Mouse (Mus musculus) CH12.LX (cell line): ENCODE results near the gene Drg1. TPM values are rescaled to one million over a fixed set of nuclear protein-coding genes. Genes with fewer than 3 reads are reported as not detected.

Experiments used
- DNase-seq: peaks from one replicate; pipeline ENCODE4 v3.0.0-alpha.2; 2013; ENCODE audit errors: extremely low read depth
- H3K27ac ChIP-seq: 2 replicates; pipeline ENCODE4 v1.5.1; 2012; ENCODE audit warnings: low read depth, mild to moderate bottlenecking, control low read depth, moderate library complexity; ENCODE audit not compliant: insufficient read depth
- H3K27me3 ChIP-seq: replicated peaks from 2 replicates; pipeline ENCODE3; 2012; ENCODE audit warnings: inconsistent platforms
- H3K36me3 ChIP-seq, 2 experiments: replicated peaks in 1 of 2; 2 replicates each; pipeline versions ENCODE3 to v1.6.1; 2012; ENCODE audit warnings: inconsistent platforms in 1 of 2, low read length in 1 of 2, mild to moderate bottlenecking in 1 of 2, mixed read lengths in 1 of 2, moderate library complexity in 1 of 2; ENCODE audit not compliant: control insufficient read depth in 1 of 2, insufficient read depth in 1 of 2
- H3K4me1 ChIP-seq, 2 experiments: 2 replicates each; pipeline ENCODE4 v1.6.1; 2012; ENCODE audit warnings: inconsistent platforms in 1 of 2, moderate library complexity in 1 of 2; ENCODE audit not compliant: insufficient read depth in 2 of 2, control insufficient read depth in 1 of 2
- H3K4me2 ChIP-seq: 2 replicates; pipeline ENCODE4 v1.6.1; 2012; ENCODE audit warnings: low read depth, mild to moderate bottlenecking, control low read depth; ENCODE audit not compliant: poor library complexity, insufficient read depth, severe bottlenecking
- H3K4me3 ChIP-seq, 3 experiments: fragments of 150-350 bp in 1 of 3; sonication (generic) in 1 of 3; replicated peaks in 1 of 3; 2 replicates each; pipeline versions ENCODE3 to v1.5.1; 2011 to 2012; ENCODE audit warnings: low read depth in 2 of 3, low read length in 2 of 3, mild to moderate bottlenecking in 2 of 3, moderate library complexity in 2 of 3, control low read depth in 1 of 3, improper control_type of control experiment in 1 of 3, inconsistent platforms in 1 of 3, mixed read lengths in 1 of 3; ENCODE audit not compliant: poor library complexity in 1 of 3
- H3K79me2 ChIP-seq: replicated peaks from 2 replicates; pipeline ENCODE4 v1.6.1; 2012; ENCODE audit warnings: mild to moderate bottlenecking, moderate library complexity; ENCODE audit not compliant: control insufficient read depth, poor library complexity, insufficient read depth, severe bottlenecking; ENCODE audit errors: extremely low read depth
- H3K9ac ChIP-seq: 2 replicates; pipeline ENCODE4 v1.6.1; 2012; ENCODE audit warnings: low read depth, mild to moderate bottlenecking, control low read depth, moderate library complexity; ENCODE audit not compliant: insufficient read depth
- H3K9me3 ChIP-seq: replicated peaks from 2 replicates; pipeline ENCODE3; 2012; ENCODE audit warnings: low read length, inconsistent platforms, mixed read lengths
- BHLHE40 ChIP-seq: IDR thresholded peaks from 2 replicates; pipeline ENCODE4 v1.6.1; 2011; ENCODE audit warnings: mild to moderate bottlenecking, low read depth, low read length, improper control_type of control experiment
- CHD2 ChIP-seq: IDR thresholded peaks from 2 replicates; pipeline ENCODE4 v1.6.1; 2011; ENCODE audit warnings: low read length, improper control_type of control experiment
- CTCF ChIP-seq, 2 experiments: IDR thresholded peaks in 1 of 2; conservative IDR thresholded peaks in 1 of 2; 2 replicates each; pipeline ENCODE4 v1.5.1; 2011 to 2012; ENCODE audit warnings: low read depth in 2 of 2, low read length in 2 of 2, improper control_type of control experiment in 1 of 2, inconsistent platforms in 1 of 2, mild to moderate bottlenecking in 1 of 2, moderate library complexity in 1 of 2
- ELF1 ChIP-seq: IDR thresholded peaks from 2 replicates; pipeline ENCODE4 v1.6.1; 2014; ENCODE audit warnings: low read depth, mild to moderate bottlenecking, inconsistent platforms, low read length, improper control_type of control experiment
- EP300 ChIP-seq: IDR thresholded peaks from 2 replicates; pipeline ENCODE4 v1.6.1; 2011; ENCODE audit warnings: low read length, improper control_type of control experiment
- ETS1 ChIP-seq: conservative IDR thresholded peaks from 2 replicates; pipeline ENCODE4 v1.6.1; 2012; ENCODE audit warnings: low read depth, mild to moderate bottlenecking, inconsistent platforms, low read length, improper control_type of control experiment, moderate library complexity
- GABPA ChIP-seq: IDR thresholded peaks from 2 replicates; pipeline ENCODE4 v1.6.1; 2012; ENCODE audit warnings: low read depth, low read length, improper control_type of control experiment, inconsistent platforms; ENCODE audit not compliant: insufficient replicate concordance
- IRF4 ChIP-seq: IDR thresholded peaks from 2 replicates; pipeline ENCODE4 v1.6.1; 2014; ENCODE audit warnings: low read depth, mild to moderate bottlenecking, inconsistent platforms, low read length, improper control_type of control experiment
- JUND ChIP-seq: conservative IDR thresholded peaks from 2 replicates; pipeline ENCODE4 v1.6.1; 2011; ENCODE audit warnings: low read depth, low read length, improper control_type of control experiment
- MAFK ChIP-seq: IDR thresholded peaks from 2 replicates; pipeline ENCODE4 v1.6.1; 2011; ENCODE audit warnings: low read length, improper control_type of control experiment; ENCODE audit not compliant: insufficient replicate concordance
- MAX ChIP-seq: IDR thresholded peaks from 2 replicates; pipeline ENCODE4 v1.6.1; 2011; ENCODE audit warnings: low read length, improper control_type of control experiment
- MEF2A ChIP-seq: IDR thresholded peaks from 2 replicates; pipeline ENCODE4 v1.6.1; 2014; ENCODE audit warnings: low read depth, mild to moderate bottlenecking, inconsistent platforms, low read length, improper control_type of control experiment, borderline replicate concordance
- MXI1 ChIP-seq: IDR thresholded peaks from 2 replicates; pipeline ENCODE4 v1.6.1; 2011; ENCODE audit warnings: mild to moderate bottlenecking, low read depth, low read length, improper control_type of control experiment
- MYC ChIP-seq: IDR thresholded peaks from 2 replicates; pipeline ENCODE4 v1.6.1; 2011; ENCODE audit warnings: low read depth, mild to moderate bottlenecking, improper control_type of control experiment, low read length
- NRF1 ChIP-seq: IDR thresholded peaks from 2 replicates; pipeline ENCODE4 v1.6.1; 2014; ENCODE audit warnings: low read depth, mild to moderate bottlenecking, inconsistent platforms, low read length, improper control_type of control experiment, moderate library complexity
- POLR2AphosphoS2 ChIP-seq: IDR thresholded peaks from 2 replicates; pipeline ENCODE4 v1.6.1; 2011; ENCODE audit warnings: low read depth, low read length, improper control_type of control experiment
- RCOR1 ChIP-seq: conservative IDR thresholded peaks from 2 replicates; pipeline ENCODE4 v1.6.1; 2012; ENCODE audit warnings: low read depth, mild to moderate bottlenecking, inconsistent platforms, low read length, improper control_type of control experiment
- SIN3A ChIP-seq: IDR thresholded peaks from 2 replicates; pipeline ENCODE4 v1.6.1; 2012; ENCODE audit warnings: low read length, improper control_type of control experiment, inconsistent platforms
- SMC3 ChIP-seq: IDR thresholded peaks from 2 replicates; pipeline ENCODE4 v1.6.1; 2011; ENCODE audit warnings: low read depth, low read length, improper control_type of control experiment
- UBTF ChIP-seq: IDR thresholded peaks from 2 replicates; pipeline ENCODE4 v1.6.1; 2012; ENCODE audit warnings: low read depth, mild to moderate bottlenecking, inconsistent platforms, low read length, improper control_type of control experiment, moderate library complexity
- USF2 ChIP-seq: conservative IDR thresholded peaks from 2 replicates; pipeline ENCODE4 v1.6.1; 2011; ENCODE audit warnings: low read depth, low read length, improper control_type of control experiment
- ZKSCAN1 ChIP-seq: IDR thresholded peaks from 2 replicates; pipeline ENCODE4 v1.6.1; 2012; ENCODE audit warnings: low read depth, inconsistent platforms, low read length, improper control_type of control experiment, borderline replicate concordance
- ZNF384 ChIP-seq: IDR thresholded peaks from 2 replicates; pipeline ENCODE4 v1.6.1; 2012; ENCODE audit warnings: low read depth, low read length, improper control_type of control experiment, inconsistent platforms
- dilution Hi-C: fragments of 300-500 bp; cut with MboI; formaldehyde crosslinking; loops from 2 replicates; pipeline ENCODE4 v1.14.3; 2020; ENCODE audit warnings: low sequenced_read_pairs; ENCODE audit not compliant: extremely low pct_unique_long_range_greater_than_20kb, extremely low pct_ligation_motif_present
- in situ Hi-C: fragments of 300-500 bp; cut with MboI; formaldehyde crosslinking; loops from 3 replicates; pipeline ENCODE4 v1.14.3; 2019; ENCODE audit warnings: low sequenced_read_pairs, low pct_ligation_motif_present, low pct_unique_long_range_greater_than_20kb, mixed read lengths
- polyA plus RNA-seq: library from polyadenylated mRNA; unstranded; fragments of >175 nt; gene quantifications from 2 replicates; pipeline ENCODE4 v1.2.1, GENCODE M21; 2012; ENCODE audit warnings: low read depth; ENCODE audit not compliant: insufficient read length
- total RNA-seq, 2 experiments: library from RNA; depleted of rRNA; stranded (reverse); fragments of 300-350 nt in 1 of 2; fragments of >200 nt in 1 of 2; gene quantifications; 2 replicates each; pipeline ENCODE4 v1.2.3; 2012 to 2014

The Drg1 gene
- total and polyA plus RNA-seq, 3 experiments: 158 to 480 (median 249) TPM

GRCm38 (mm10) chr11:3296056-3296455 is 29.8 kb upstream of the Drg1 start:
- Histone ChIP-seq H3K79me2 (peaks cover 22% of the 10 kb centered on the region), H3K4me3 (no peak overlapping the region), H3K4me2 (no peak overlapping the region), H3K9me3 (no peaks in the 10 kb centered on the region), H3K4me1 (peaks cover 0 to 46% of the 10 kb centered on the region in 2 experiments; a peak in 2 of 4 replicates), H3K36me3 (peaks cover 67 to 78% of the 10 kb centered on the region in 2 experiments), H3K27ac (no peak overlapping the region), H3K9ac (no peak overlapping the region), H3K27me3 (no peaks in the 10 kb centered on the region)
- no peak for DNase-seq
- TF ChIP-seq NRF1 (no peak), BHLHE40 (no peak), EP300 (no peak), SMC3 (no peak), ZNF384 (no peak), MEF2A (no peak), CHD2 (no peak), POLR2AphosphoS2 (no peak), JUND (no peak), SIN3A (no peak)
- dilution Hi-C loops: no loop called here
- in situ Hi-C loops: no loop called here

- peaks cover 57 to 66% of the 10 kb centered on the region in 2 experiments for H3K36me3 ChIP-seq
- no peaks in the 10 kb centered on the region for H3K9me3 ChIP-seq
- no peaks in the 10 kb centered on the region for H3K27me3 ChIP-seq
- H3K4me3 ChIP-seq: no peak overlapping the region
- H3K4me2 ChIP-seq: no peak overlapping the region
- no peak for TF ChIP-seq GABPA
- no peak for TF ChIP-seq IRF4
- TF ChIP-seq ETS1: no peak
- TF ChIP-seq CTCF (conservative IDR thresholded peaks at IDR 0.05 in 1 of 2, IDR thresholded peaks at IDR 0.05 in 1 of 2; ENCODE audit: low read depth in 2 of 2, low read length in 2 of 2): no peak
- no peak for TF ChIP-seq ZKSCAN1
- TF ChIP-seq SMC3: no peak
- no peak for TF ChIP-seq CHD2
- no peak for TF ChIP-seq MAX
- no peak for TF ChIP-seq UBTF
- no peak for TF ChIP-seq ZNF384
- TF ChIP-seq MYC: no peak
- no peak for TF ChIP-seq MXI1
- TF ChIP-seq BHLHE40: no peak
- no peak for TF ChIP-seq MAFK
- no peak for TF ChIP-seq RCOR1
- TF ChIP-seq USF2: no peak
- no peak for TF ChIP-seq ELF1
- no peak for TF ChIP-seq MEF2A
- dilution Hi-C loops: no loop called here
- H3K4me1 ChIP-seq: peaks cover 0 to 46% of the 10 kb centered on the region in 2 experiments; a peak in 2 of 4 replicates
- H3K79me2 ChIP-seq: peaks cover 31% of the 10 kb centered on the region
- no peak overlapping the region for H3K27ac ChIP-seq
- H3K9ac ChIP-seq: no peak overlapping the region
- DNase-seq: no peak
- in situ Hi-C loops: no loop called here
Measured at GRCm38 (mm10) chr11:3294641-3295040, 28.4 kb upstream of the Drg1 start.
